Mouse (Mus musculus) spleen, postnatal 36 days (tissue): ENCODE data around the gene Gm5891.
"Not testable (repeated sequence)": the region's sequence is repeated elsewhere in the genome, so short reads cannot be mapped to it uniquely, and the experiment has no call there.

Experiments used
- DNase-seq, 2 experiments: peaks; one replicate each; pipeline ENCODE4 v3.0.0; 2022; ENCODE audit warnings: low spot score in 2 of 2, mixed read lengths in 1 of 2

Gene Gm5891

GRCm38 (mm10) chr7:21921191-21921590, at the start of gene Gm5891:
Gm5891 (minus strand) TSS chr7:21921291.
- not testable (repeated sequence) for DNase-seq
